Mouse (Mus musculus): ENCODE results near the gene Cep41.

DNA sequence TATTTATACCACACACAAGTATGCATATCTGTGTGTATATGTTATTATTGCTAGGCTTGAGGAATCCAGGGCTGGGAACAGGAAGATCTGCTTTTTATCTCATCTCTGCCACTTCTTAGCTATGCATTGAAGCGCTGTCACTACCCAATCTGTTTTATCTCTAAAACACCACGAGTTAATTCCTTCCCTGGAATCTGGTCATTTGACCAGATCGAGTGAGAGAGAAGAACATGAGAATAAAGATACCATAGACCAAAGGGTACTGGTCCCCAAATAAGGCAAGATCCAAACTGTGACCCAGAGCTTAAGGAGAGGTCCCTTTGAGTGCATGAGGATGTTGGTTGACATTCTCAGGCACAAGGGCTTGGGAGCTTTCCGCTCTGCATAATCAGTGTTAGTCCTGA is 71.6 kb downstream of the Cep41 start:
- TF ChIP-seq CTCF (IDR thresholded peaks at IDR 0.05; ENCODE audit: borderline replicate concordance, control insufficient read depth, extremely low read depth, insufficient read depth, low read length, poor library complexity) (no peak), POLR2A (IDR thresholded peaks at IDR 0.05; ENCODE audit: control insufficient read depth, extremely low read depth, insufficient read depth, low read length, poor library complexity) (no peak)
